Mouse (Mus musculus) neural tube, embryonic 15.5 days (tissue): ENCODE data around the gene Dnttip1. TPM values are rescaled to one million over a fixed set of nuclear protein-coding genes. Genes with fewer than 3 reads are reported as not detected.

Experiments used
- ATAC-seq: fragments of 200-750 bp; cut with Nextera tagmentation; 2 replicates; pipeline ENCODE4 v1.8.0; 2017; ENCODE audit warnings: mild to moderate bottlenecking, moderate TSS enrichment, moderate library complexity; ENCODE audit not compliant: low FRiP score
- H3K27ac ChIP-seq: fragments of 300-500 bp; sonication (generic); replicated peaks from 2 replicates; pipeline ENCODE4 v1.5.1; 2015; ENCODE audit warnings: mild to moderate bottlenecking, inconsistent platforms
- H3K27me3 ChIP-seq: fragments of 300-500 bp; sonication (generic); replicated peaks from 2 replicates; pipeline ENCODE4 v1.6.1; 2015; ENCODE audit warnings: inconsistent platforms
- H3K36me3 ChIP-seq: fragments of 300-500 bp; sonication (generic); 2 replicates; pipeline ENCODE4 v1.6.1; 2015; ENCODE audit warnings: inconsistent platforms
- H3K4me1 ChIP-seq: fragments of 300-500 bp; sonication (generic); 2 replicates; pipeline ENCODE4 v1.6.1; 2015; ENCODE audit warnings: inconsistent platforms
- H3K4me2 ChIP-seq: fragments of 300-500 bp; sonication (generic); 2 replicates; pipeline ENCODE4 v1.6.1; 2015; ENCODE audit warnings: inconsistent platforms, mild to moderate bottlenecking, moderate library complexity
- H3K4me3 ChIP-seq: fragments of 300-500 bp; sonication (generic); replicated peaks from 2 replicates; pipeline ENCODE4 v1.5.1; 2015; ENCODE audit warnings: mild to moderate bottlenecking, inconsistent platforms
- H3K9ac ChIP-seq: fragments of 300-500 bp; sonication (generic); replicated peaks from 2 replicates; pipeline ENCODE4 v1.6.1; 2015; ENCODE audit warnings: mild to moderate bottlenecking, inconsistent platforms
- H3K9me3 ChIP-seq: fragments of 300-500 bp; sonication (generic); replicated peaks from 2 replicates; pipeline ENCODE4 v1.6.1; 2016; ENCODE audit warnings: inconsistent platforms
- WGBS: fragments of 180-500 bp; shearing (Covaris S2); methylation state at CpG from one replicate; pipeline ENCODE4 v1.1.7; 2015; ENCODE audit warnings: mixed read lengths; 5-methylcytosine and 5-hydroxymethylcytosine counted together
- polyA plus RNA-seq: library from polyadenylated mRNA; unstranded; fragments of >200 nt; fragmentation: Nextera tagmentation; extraction: Ambion mirVana; gene quantifications from 2 replicates; pipeline ENCODE4 v1.2.1, GENCODE M21; 2015

The Dnttip1 gene
- polyA plus RNA-seq, 1 experiment from 2014 or later: 51.0 TPM

- peak overlapping the region; percentile 81 for H3K27ac ChIP-seq
- H3K4me1 ChIP-seq: peaks cover 35% of the 10 kb centered on the region
- H3K4me2 ChIP-seq: peak overlapping the region; percentile 93
- 0 out of 2 replicates have a peak, but pooled peaks cover 2% of the 10 kb centered on the region for H3K27me3 ChIP-seq
- H3K4me3 ChIP-seq: peak overlapping the region; percentile 75
- 8% methylated on average over 7 of the region's 7 CpGs for WGBS
- H3K9ac ChIP-seq: peak overlapping the region; percentile 81
- ATAC-seq: no peak
- peaks cover 6% of the 10 kb centered on the region; the same call in 1 of the 2 replicates for H3K36me3 ChIP-seq
- no peaks in the 10 kb centered on the region for H3K9me3 ChIP-seq
Measured at GRCm38 (mm10) chr2:164784869-164785420, 39.2 kb downstream of the Dnttip1 start.

GRCm38 (mm10) chr2:164785481-164786387 is 40.0 kb downstream of the Dnttip1 start, which contains the start of gene Snx21:
Gene Snx21 (plus strand): TSS chr2:164785823.
- peak within 1 kb of the TSS; percentile 81 for H3K9ac ChIP-seq
- ATAC-seq: peak; percentile 92
- H3K36me3 ChIP-seq: peaks cover 6% of the 10 kb centered on the region; the same call in 1 of the 2 replicates
- H3K4me2 ChIP-seq: peak within 1 kb of the TSS; percentile 93
- under 1% methylated on average over 72 of the region's 89 CpGs for WGBS
- H3K4me3 ChIP-seq: peak within 1 kb of the TSS; percentile 75
- H3K27me3 ChIP-seq: no peaks in the 10 kb centered on the region
- H3K27ac ChIP-seq: peak within 1 kb of the TSS; percentile 81
- H3K9me3 ChIP-seq: no peaks in the 10 kb centered on the region
- H3K4me1 ChIP-seq: peaks cover 35% of the 10 kb centered on the region

- H3K9me3 ChIP-seq: no peaks in the 10 kb centered on the region
- H3K27me3 ChIP-seq: no peaks in the 10 kb centered on the region
- peak; percentile 30; the same call in 1 of the 2 replicates for ATAC-seq
- peaks cover 12% of the 10 kb centered on the region for H3K36me3 ChIP-seq
- peak overlapping the region; percentile 81 for H3K27ac ChIP-seq
- peak overlapping the region; percentile 81 for H3K9ac ChIP-seq
- H3K4me1 ChIP-seq: peaks cover 35% of the 10 kb centered on the region
- peak overlapping the region; percentile 93 for H3K4me2 ChIP-seq
- 11% methylated on average over 15 of the region's 15 CpGs for WGBS
- H3K4me3 ChIP-seq: peak overlapping the region; percentile 75
Measured at GRCm38 (mm10) chr2:164786388-164786885, 40.7 kb downstream of the Dnttip1 start.

DNA sequence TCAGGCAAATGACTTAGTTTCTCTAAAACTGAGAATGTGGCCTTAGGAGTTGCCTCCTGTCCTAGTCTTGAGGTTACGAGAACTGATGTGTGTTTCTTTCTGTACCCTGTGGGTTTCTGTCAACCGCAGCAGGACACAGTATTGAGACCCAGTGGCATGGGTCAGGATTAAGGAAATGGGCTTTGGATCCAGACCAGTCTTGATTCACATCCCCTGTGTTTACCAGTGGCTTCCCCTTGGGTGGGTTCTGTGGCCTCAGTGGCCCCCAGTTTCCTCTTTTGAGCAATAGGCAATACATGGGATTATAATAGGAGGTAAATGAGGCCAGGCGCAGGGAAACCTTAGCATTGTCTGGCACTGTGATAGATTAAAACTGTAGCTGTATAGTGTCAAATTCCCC is 41.2 kb downstream of the Dnttip1 start:
- WGBS: 86% methylated on average over 3 of the region's 3 CpGs
- no peak overlapping the region for H3K9ac ChIP-seq

DNA sequence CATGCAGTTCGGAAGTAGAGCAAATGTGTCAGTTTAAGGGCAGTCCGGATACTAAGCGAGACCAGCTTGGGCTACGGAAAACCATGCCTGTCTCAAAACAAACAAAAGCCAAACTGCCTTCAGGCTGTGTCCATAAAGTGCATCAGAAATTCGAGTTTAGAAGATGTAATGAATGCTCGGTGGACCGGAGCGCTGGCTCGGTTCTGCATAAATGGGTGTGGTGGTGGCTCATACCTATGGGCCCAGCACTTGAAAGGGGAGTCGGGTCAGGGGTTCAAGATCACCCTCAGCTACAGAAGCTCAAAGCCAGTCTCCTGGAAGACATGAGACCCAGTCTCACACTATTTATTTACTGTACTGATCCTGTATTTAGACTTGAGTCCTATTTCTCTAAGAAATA is 42.0 kb downstream of the Dnttip1 start:
- Histone ChIP-seq H3K9me3 (no peaks in the 10 kb centered on the region), H3K36me3 (peaks cover 25% of the 10 kb centered on the region), H3K4me3 (no peak overlapping the region), H3K27me3 (no peaks in the 10 kb centered on the region), H3K27ac (no peak overlapping the region), H3K9ac (no peak overlapping the region), H3K4me2 (peak overlapping the region; percentile 26), H3K4me1 (peaks cover 35% of the 10 kb centered on the region)
- ATAC-seq: no peak
- WGBS: 79% methylated on average over 10 of the region's 10 CpGs

More for the DNA sequence above, 41.2 kb downstream of the Dnttip1 start:
- Histone ChIP-seq H3K27ac (no peak overlapping the region; the same call in 1 of the 2 replicates), H3K4me3 (peak overlapping the region; percentile 75), H3K4me2 (peak overlapping the region; percentile 93), H3K27me3 (no peaks in the 10 kb centered on the region), H3K36me3 (peaks cover 18% of the 10 kb centered on the region), H3K4me1 (peaks cover 35% of the 10 kb centered on the region), H3K9me3 (no peaks in the 10 kb centered on the region)
- ATAC-seq: no peak

DNA sequence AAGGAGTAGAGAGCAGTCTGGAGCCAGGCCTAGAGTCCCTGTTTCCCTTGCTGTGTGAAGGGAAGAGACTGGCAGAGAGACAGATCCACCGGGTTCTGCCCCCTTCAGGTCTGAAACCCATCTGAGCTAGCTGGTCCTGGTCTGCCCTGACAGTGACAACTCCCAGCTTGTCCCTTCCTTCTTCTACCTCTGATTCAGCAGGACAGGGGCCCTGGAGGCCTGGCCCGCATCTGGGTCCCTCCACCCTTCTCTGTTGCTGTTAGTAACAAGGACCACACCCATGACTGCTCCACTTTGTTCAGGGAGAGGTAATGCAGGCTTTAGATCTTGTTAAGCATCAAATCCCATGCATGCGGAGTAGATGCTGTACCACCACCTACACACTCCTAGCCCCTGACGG is 42.6 kb downstream of the Dnttip1 start:
- H3K27ac ChIP-seq: no peak overlapping the region
- H3K36me3 ChIP-seq: peaks cover 31% of the 10 kb centered on the region
- peaks cover 35% of the 10 kb centered on the region for H3K4me1 ChIP-seq
- H3K9ac ChIP-seq: 0 out of 2 replicates have a peak overlapping the region, but pooled peaks have one; percentile 10
- ATAC-seq: no peak
- 72% methylated on average over 4 of the region's 4 CpGs for WGBS
- peak overlapping the region; percentile 5; the same call in 1 of the 2 replicates for H3K4me2 ChIP-seq
- H3K27me3 ChIP-seq: no peaks in the 10 kb centered on the region
- H3K9me3 ChIP-seq: no peaks in the 10 kb centered on the region
- H3K4me3 ChIP-seq: no peak overlapping the region

DNA sequence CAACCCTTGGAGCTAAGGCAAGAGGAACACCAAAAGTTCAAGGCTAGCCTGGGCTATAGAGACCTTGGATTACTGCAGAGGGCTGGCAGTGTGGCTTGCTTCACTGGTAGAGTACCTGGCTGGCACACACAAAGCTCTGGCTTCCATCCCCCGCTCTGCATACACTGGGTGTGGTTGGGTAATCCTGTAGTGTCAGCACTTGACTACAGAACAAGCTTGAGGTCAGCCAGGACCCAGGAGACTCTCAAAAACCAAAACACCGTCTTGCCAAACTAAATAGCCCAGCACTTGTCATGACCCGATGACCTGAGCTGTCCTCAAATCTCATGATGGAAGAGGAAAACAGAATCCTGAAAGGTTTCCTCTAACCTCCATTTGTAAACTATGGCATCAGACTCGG is 44.7 kb downstream of the Dnttip1 start:
- Histone ChIP-seq H3K9me3 (no peaks in the 10 kb centered on the region), H3K4me1 (peaks cover 24% of the 10 kb centered on the region), H3K27ac (no peak overlapping the region), H3K36me3 (peaks cover 37% of the 10 kb centered on the region), H3K9ac (no peak overlapping the region), H3K27me3 (no peaks in the 10 kb centered on the region), H3K4me3 (no peak overlapping the region), H3K4me2 (no peak overlapping the region)
- WGBS: 90% methylated on average over 4 of the region's 4 CpGs
- ATAC-seq: no peak

GRCm38 (mm10) chr2:164791841-164792261 is 46.1 kb downstream of the Dnttip1 start:
- 87% methylated on average over 18 of the region's 18 CpGs for WGBS
- no peaks in the 10 kb centered on the region for H3K9me3 ChIP-seq
- H3K4me1 ChIP-seq: peaks cover 17% of the 10 kb centered on the region
- no peak overlapping the region for H3K4me3 ChIP-seq
- H3K27ac ChIP-seq: no peak overlapping the region
- no peak for ATAC-seq
- H3K4me2 ChIP-seq: no peak overlapping the region
- peaks cover 51% of the 10 kb centered on the region for H3K36me3 ChIP-seq
- H3K9ac ChIP-seq: no peak overlapping the region
- H3K27me3 ChIP-seq: no peaks in the 10 kb centered on the region

GRCm38 (mm10) chr2:164792400-164793190 is 46.8 kb downstream of the Dnttip1 start:
- Histone ChIP-seq H3K4me3 (no peak overlapping the region), H3K36me3 (peaks cover 56% of the 10 kb centered on the region), H3K4me1 (peaks cover 10% of the 10 kb centered on the region), H3K9ac (no peak overlapping the region), H3K4me2 (no peak overlapping the region), H3K27me3 (no peaks in the 10 kb centered on the region), H3K9me3 (no peaks in the 10 kb centered on the region), H3K27ac (no peak overlapping the region)
- no peak for ATAC-seq
- 93% methylated on average over 12 of the region's 12 CpGs for WGBS

GRCm38 (mm10) chr2:164793236-164793635 is 47.5 kb downstream of the Dnttip1 start:
- no peak overlapping the region for H3K4me2 ChIP-seq
- peaks cover 61% of the 10 kb centered on the region for H3K36me3 ChIP-seq
- H3K27me3 ChIP-seq: no peaks in the 10 kb centered on the region
- ATAC-seq: no peak
- H3K9ac ChIP-seq: no peak overlapping the region
- H3K4me3 ChIP-seq: no peak overlapping the region
- H3K27ac ChIP-seq: no peak overlapping the region
- WGBS: 83% methylated on average over 3 of the region's 3 CpGs
- H3K9me3 ChIP-seq: no peaks in the 10 kb centered on the region
- peaks cover 5% of the 10 kb centered on the region for H3K4me1 ChIP-seq

GRCm38 (mm10) chr2:164793772-164794171 is 48.0 kb downstream of the Dnttip1 start:
- Histone ChIP-seq H3K4me2 (no peak overlapping the region), H3K9me3 (no peaks in the 10 kb centered on the region), H3K9ac (no peak overlapping the region), H3K36me3 (peaks cover 62% of the 10 kb centered on the region), H3K27me3 (no peaks in the 10 kb centered on the region), H3K27ac (no peak overlapping the region), H3K4me3 (no peak overlapping the region), H3K4me1 (no peaks in the 10 kb centered on the region; the same call in 1 of the 2 replicates)
- ATAC-seq: no peak
- 94% methylated on average over 2 of the region's 2 CpGs for WGBS
